Mouse (Mus musculus) retina, adult 2 months (tissue): ENCODE data around the gene Pik3r5.

Experiments used
- DNase-seq: peaks from one replicate; pipeline ENCODE4 v3.0.0-alpha.2; 2012; ENCODE audit warnings: low read depth, low spot score

Pik3r5 gene

GRCm38 (mm10) chr11:68526441-68526840 is 94.5 kb downstream of the Pik3r5 start:
- DNase-seq = no peak

GRCm38 (mm10) chr11:68531066-68531806 is 99.3 kb downstream of the Pik3r5 start:
- DNase-seq = no peak

- DNase-seq = no peak
Observed at GRCm38 (mm10) chr11:68531941-68532535, 100.1 kb downstream of the Pik3r5 start.

- no peak for DNase-seq
Observed at GRCm38 (mm10) chr11:68532773-68533172, 100.9 kb downstream of the Pik3r5 start.

GRCm38 (mm10) chr11:68533971-68534475 is 102.1 kb downstream of the Pik3r5 start:
- DNase-seq = no peak

- DNase-seq = no peak
Observed at GRCm38 (mm10) chr11:68536026-68536425, 104.1 kb downstream of the Pik3r5 start.

GRCm38 (mm10) chr11:68536465-68536864 is 104.5 kb downstream of the Pik3r5 start:
- no peak for DNase-seq

- no peak for DNase-seq
Observed at GRCm38 (mm10) chr11:68539621-68540020, 107.7 kb downstream of the Pik3r5 start.

- no peak for DNase-seq
Observed at GRCm38 (mm10) chr11:68544554-68544953, 112.6 kb downstream of the Pik3r5 start.

GRCm38 (mm10) chr11:68545172-68545571 is 113.3 kb downstream of the Pik3r5 start:
- DNase-seq = no peak

GRCm38 (mm10) chr11:68545682-68546222 is 113.8 kb downstream of the Pik3r5 start:
- DNase-seq = no peak
